Mouse (Mus musculus): Measurements from ENCODE around the gene Ugt1a6a. TPM values are rescaled to one million over a fixed set of nuclear protein-coding genes. Genes with fewer than 3 reads are reported as not detected.
A peak's percentile ranks its signal among the peaks of the same experiment; 100 is the strongest.
"Not testable (repeated sequence)": the region's sequence is repeated elsewhere in the genome, so short reads cannot be mapped to it uniquely, and the experiment has no call there.

Ugt1a6a gene
- polyA plus RNA-seq, 1 experiment from 2014 or later = 1.1 TPM

- not testable (repeated sequence) for H3K27ac ChIP-seq; H3K9ac ChIP-seq; H3K4me3 ChIP-seq; H3K9me3 ChIP-seq (replicated peaks); H3K4me1 ChIP-seq; H3K4me2 ChIP-seq; ATAC-seq; H3K36me3 ChIP-seq (ENCODE audit: poor library complexity, severe bottlenecking); H3K27me3 ChIP-seq
- 80% methylated on average over 2 of the region's 2 CpGs for WGBS
Observed at GRCm38 (mm10) chr1:88109027-88109557, 25.5 kb upstream of the Ugt1a6a start.

- not testable (repeated sequence) for ATAC-seq; H3K9ac ChIP-seq; H3K27ac ChIP-seq; H3K36me3 ChIP-seq (ENCODE audit: poor library complexity, severe bottlenecking); H3K4me3 ChIP-seq; H3K9me3 ChIP-seq (replicated peaks); H3K4me1 ChIP-seq; H3K27me3 ChIP-seq; H3K4me2 ChIP-seq
- WGBS = 84% methylated on average over 2 of the region's 2 CpGs
Observed at GRCm38 (mm10) chr1:88109604-88110003, 25.0 kb upstream of the Ugt1a6a start.

- not testable (repeated sequence) for H3K27me3 ChIP-seq; H3K4me2 ChIP-seq; H3K36me3 ChIP-seq (ENCODE audit: poor library complexity, severe bottlenecking); H3K4me1 ChIP-seq; H3K27ac ChIP-seq; H3K4me3 ChIP-seq; H3K9ac ChIP-seq; H3K9me3 ChIP-seq (replicated peaks); ATAC-seq
- 95% methylated on average over 6 of the region's 6 CpGs for WGBS
Observed at GRCm38 (mm10) chr1:88112769-88113168, 21.8 kb upstream of the Ugt1a6a start.

- not testable (repeated sequence) for H3K4me1 ChIP-seq; H3K9me3 ChIP-seq (replicated peaks); H3K27ac ChIP-seq; H3K27me3 ChIP-seq; ATAC-seq; H3K4me3 ChIP-seq; H3K4me2 ChIP-seq; H3K9ac ChIP-seq; H3K36me3 ChIP-seq (ENCODE audit: poor library complexity, severe bottlenecking)
- WGBS = 5% methylated on average over 4 of the region's 4 CpGs
Observed at GRCm38 (mm10) chr1:88120550-88120949, 14.1 kb upstream of the Ugt1a6a start.

DNA sequence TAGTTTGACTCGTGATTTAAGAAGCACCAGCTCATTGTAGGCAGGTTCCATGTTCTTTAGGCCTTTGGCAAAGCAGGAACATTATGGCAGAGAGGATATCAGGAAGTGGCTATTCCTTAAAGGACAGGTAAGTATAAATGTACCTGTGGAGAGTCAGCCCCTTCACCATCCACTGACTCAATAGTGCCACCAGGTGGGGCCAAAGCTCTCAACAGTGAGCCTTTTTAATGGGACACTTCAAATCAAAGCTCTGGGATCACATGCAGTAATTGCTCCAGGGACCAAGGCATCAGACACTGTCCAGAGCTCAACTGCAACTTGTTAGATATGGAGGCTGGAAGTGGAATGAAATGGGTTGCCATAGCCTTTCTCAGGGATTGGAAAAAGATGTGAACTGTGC, 13.1 kb upstream of the Ugt1a6a start:
- not testable (repeated sequence) for H3K9ac ChIP-seq; ATAC-seq; H3K27me3 ChIP-seq; H3K4me1 ChIP-seq; H3K36me3 ChIP-seq (ENCODE audit: poor library complexity, severe bottlenecking); H3K4me2 ChIP-seq; H3K27ac ChIP-seq; H3K9me3 ChIP-seq (replicated peaks); H3K4me3 ChIP-seq
- WGBS = no CpG with 5 or more reads among the region's 1 CpGs

- not testable (repeated sequence) for H3K9me3 ChIP-seq (replicated peaks); H3K4me1 ChIP-seq; H3K4me3 ChIP-seq; H3K4me2 ChIP-seq; ATAC-seq; H3K9ac ChIP-seq; H3K36me3 ChIP-seq (ENCODE audit: poor library complexity, severe bottlenecking); H3K27ac ChIP-seq; H3K27me3 ChIP-seq
- 82% methylated on average over 4 of the region's 4 CpGs for WGBS
Observed at GRCm38 (mm10) chr1:88125827-88126360, 8.7 kb upstream of the Ugt1a6a start.

DNA sequence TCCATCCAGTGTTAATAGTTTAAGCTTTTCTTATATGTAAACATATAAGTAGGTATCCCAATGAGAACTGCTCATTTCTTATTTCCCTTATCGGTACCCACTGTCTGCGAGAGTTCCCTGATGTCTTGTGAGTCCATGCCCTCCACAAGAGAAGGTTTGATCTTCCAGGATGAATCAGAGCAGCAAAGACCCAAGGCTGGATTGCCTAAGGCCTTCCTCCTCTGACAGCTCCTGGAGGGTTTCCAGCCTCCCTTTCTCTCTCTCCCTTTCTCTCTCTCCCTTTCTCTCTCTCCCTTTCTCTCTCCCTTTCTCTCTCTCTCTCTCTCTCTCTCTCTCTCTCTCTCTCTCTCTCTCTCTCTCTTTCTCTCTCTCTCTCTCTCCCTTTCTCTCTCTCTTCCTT, 5.5 kb upstream of the Ugt1a6a start:
- not testable (repeated sequence) for ATAC-seq; H3K4me1 ChIP-seq; H3K9me3 ChIP-seq (replicated peaks); H3K27ac ChIP-seq; H3K27me3 ChIP-seq; H3K36me3 ChIP-seq (ENCODE audit: poor library complexity, severe bottlenecking); H3K9ac ChIP-seq; H3K4me3 ChIP-seq; H3K4me2 ChIP-seq
- WGBS = 88% methylated on average over 2 of the region's 2 CpGs

DNA sequence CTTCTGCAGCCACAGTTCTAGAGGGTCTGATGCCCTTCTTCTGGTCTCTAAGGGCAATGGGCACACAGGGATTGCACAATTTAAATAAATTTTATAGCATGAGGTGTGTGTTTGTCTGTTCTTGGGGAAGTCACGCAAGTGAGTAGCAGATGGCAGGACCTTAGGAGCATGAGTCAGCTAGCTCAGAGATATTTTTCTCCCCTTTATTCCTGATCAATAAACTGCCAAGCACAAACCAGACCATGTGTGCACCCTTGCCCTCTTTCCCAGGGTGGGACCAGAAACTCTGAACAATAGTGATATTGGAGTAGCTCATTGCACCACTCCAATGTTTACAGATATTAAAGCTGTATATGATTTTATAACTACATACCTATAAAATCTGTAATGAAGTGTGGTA, 4.4 kb upstream of the Ugt1a6a start:
- 90% methylated on average over 1 of the region's 1 CpGs for WGBS
- H3K9ac ChIP-seq, H3K27ac ChIP-seq: not testable (repeated sequence)

GRCm38 (mm10) chr1:88133908-88134456, 627 bp upstream of the Ugt1a6a start:
- H3K9me3 ChIP-seq (replicated peaks) = no peaks in the 10 kb centered on the region
- H3K27me3 ChIP-seq = no peaks in the 10 kb centered on the region
- H3K9ac ChIP-seq = no peak overlapping the region
- H3K4me1 ChIP-seq = peaks cover 11% of the 10 kb centered on the region
- H3K4me3 ChIP-seq = no peak overlapping the region
- 33% methylated on average over 3 of the region's 3 CpGs for WGBS
- no peaks in the 10 kb centered on the region for H3K36me3 ChIP-seq (ENCODE audit: poor library complexity, severe bottlenecking)
- H3K4me2 ChIP-seq = no peak overlapping the region
- ATAC-seq = 0 out of 2 replicates have a peak, but pooled peaks have one; percentile 16
- H3K27ac ChIP-seq = peak overlapping the region; percentile 31; the same call in 1 of the 2 replicates

More for the DNA sequence above, 4.4 kb upstream of the Ugt1a6a start:
- H3K4me2 ChIP-seq; H3K4me3 ChIP-seq; ATAC-seq; H3K36me3 ChIP-seq (ENCODE audit: poor library complexity, severe bottlenecking); H3K27me3 ChIP-seq; H3K9me3 ChIP-seq (replicated peaks): not testable (repeated sequence)
- peaks cover 11% of the 10 kb centered on the region for H3K4me1 ChIP-seq

DNA sequence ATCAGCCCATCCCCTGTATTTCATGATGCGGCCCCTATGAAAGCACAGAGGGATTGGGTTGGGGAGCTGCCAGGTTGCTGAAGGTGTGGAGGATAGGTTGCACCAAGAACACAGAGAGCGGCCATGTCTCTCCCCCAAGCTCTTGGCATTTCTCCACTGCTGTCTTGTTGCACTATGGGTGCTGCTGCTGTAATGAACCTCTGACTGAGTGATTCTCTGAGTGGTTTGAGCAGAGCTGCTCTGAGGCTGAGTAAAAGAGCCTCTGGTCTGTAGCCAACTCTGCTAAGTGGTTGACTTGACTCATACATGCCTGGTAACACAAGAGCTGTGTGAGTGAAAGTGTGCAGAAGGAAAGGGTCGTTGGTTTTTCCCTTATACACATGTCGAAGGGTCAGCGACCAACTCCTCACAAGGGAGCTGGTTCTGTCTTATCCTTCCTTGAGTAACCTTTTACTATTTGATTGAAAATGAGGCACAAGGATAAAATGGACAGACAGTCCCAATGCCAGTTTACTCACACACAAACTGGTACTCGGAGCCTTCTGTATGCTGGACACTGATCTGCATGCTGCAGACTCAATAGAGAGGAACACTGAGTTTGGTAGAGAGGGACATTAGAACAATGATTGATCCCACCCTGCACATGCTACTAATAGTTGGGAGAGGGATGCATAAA, 758 bp downstream of the Ugt1a6a start:
- H3K27ac ChIP-seq; H3K4me3 ChIP-seq; H3K27me3 ChIP-seq; H3K9me3 ChIP-seq (replicated peaks); H3K36me3 ChIP-seq (ENCODE audit: poor library complexity, severe bottlenecking); H3K4me2 ChIP-seq; ATAC-seq; H3K9ac ChIP-seq: not testable (repeated sequence)
- WGBS = 82% methylated on average over 5 of the region's 6 CpGs
- peaks cover 11% of the 10 kb centered on the region for H3K4me1 ChIP-seq

DNA sequence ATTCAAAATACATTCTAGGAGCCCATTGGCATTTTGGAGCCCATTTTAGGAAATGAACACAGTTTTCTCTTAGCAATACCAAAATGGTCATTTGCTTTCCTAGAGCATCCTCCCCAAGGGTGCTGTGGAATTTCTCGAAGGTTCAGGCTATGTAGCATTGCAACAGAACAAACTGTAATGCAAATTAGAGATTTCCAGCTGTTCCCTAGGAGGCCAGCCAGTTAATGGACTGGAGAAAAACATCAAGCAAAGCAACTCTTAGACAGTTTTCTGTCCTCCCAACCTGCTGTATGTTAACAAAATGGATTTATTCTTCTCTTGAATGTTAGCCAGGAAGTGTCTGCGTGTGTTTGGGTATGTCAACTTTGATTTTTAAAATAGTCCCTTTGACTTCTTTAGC, 2.0 kb downstream of the Ugt1a6a start:
- Histone ChIP-seq H3K36me3 (ENCODE audit: poor library complexity, severe bottlenecking) (no peaks in the 10 kb centered on the region), H3K4me3 (no peak overlapping the region), H3K9ac (no peak overlapping the region), H3K9me3 (replicated peaks) (no peaks in the 10 kb centered on the region), H3K27ac (no peak overlapping the region), H3K4me1 (peaks cover 11% of the 10 kb centered on the region), H3K27me3 (no peaks in the 10 kb centered on the region), H3K4me2 (no peak overlapping the region)
- WGBS = 76% methylated on average over 2 of the region's 2 CpGs
- ATAC-seq = no peak

DNA sequence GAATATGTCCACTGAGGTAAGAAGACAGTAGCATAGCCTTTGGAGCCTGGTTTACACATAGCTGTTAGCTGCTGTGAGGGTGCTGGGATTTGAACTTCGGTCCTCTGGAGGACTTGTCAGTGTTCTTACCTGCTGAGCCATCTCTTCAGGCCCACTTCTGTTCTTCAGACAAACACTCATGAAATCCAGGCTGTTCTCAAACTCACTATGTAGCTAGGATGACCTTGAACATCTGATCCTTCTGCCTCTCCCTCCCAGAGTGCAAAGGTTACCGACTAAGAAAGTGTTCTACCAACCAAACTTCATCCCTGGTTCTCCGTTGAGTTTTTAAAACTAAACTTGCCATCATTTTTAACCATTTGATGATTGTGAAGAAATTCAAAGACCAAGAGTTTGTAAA, 2.7 kb downstream of the Ugt1a6a start:
- no peak for ATAC-seq
- WGBS = 86% methylated on average over 3 of the region's 3 CpGs

More for the DNA sequence above, 2.7 kb downstream of the Ugt1a6a start:
- Histone ChIP-seq H3K36me3 (ENCODE audit: poor library complexity, severe bottlenecking) (no peaks in the 10 kb centered on the region), H3K4me1 (peaks cover 11% of the 10 kb centered on the region), H3K9ac (no peak overlapping the region), H3K4me2 (no peak overlapping the region), H3K27ac (no peak overlapping the region), H3K9me3 (replicated peaks) (no peaks in the 10 kb centered on the region), H3K27me3 (no peaks in the 10 kb centered on the region), H3K4me3 (no peak overlapping the region)
